In genomic region chr14:45464036-45465035, GRCm38 (mm10) we compare ENCODE assay signal across 12 mouse cellular contexts. TPM values are rescaled to one million over a fixed set of nuclear protein-coding genes. Genes with fewer than 3 reads are reported as not detected.
A peak's percentile ranks its signal among the peaks of the same experiment; 100 is the strongest.
DNase-seq lines count a peak whose midpoint lies in the region; ATAC-seq and TF ChIP-seq lines count a peak whose summit lies in the region.
"Had no signal": no experiment of that assay in that cellular context is flagged by ENCODE, and none has a peak within 500 bp of the region (broad histone marks: within the 10 kb centered on the region; RNA-seq: fewer than 3 reads in every experiment).

No protein-coding gene starts in this region.

- H3K4me1 ChIP-seq in kidney, embryonic 15.5 days: peaks cover 21% of the 10 kb centered on the region
- peaks cover 88% of the 10 kb centered on the region for H3K4me1 ChIP-seq in E14TG2a.4 (replicated peaks; ENCODE audit: low read depth, low read length)
- peaks cover 8% of the 10 kb centered on the region; the same call in 1 of the 2 replicates for H3K4me1 ChIP-seq in intestine, embryonic 15.5 days (replicated peaks)

- 65% methylated on average over 19 of the region's 19 CpGs for WGBS in kidney, embryonic 15.5 days
- WGBS in intestine, embryonic 15.5 days: 66% methylated on average over 19 of the region's 19 CpGs

- no peak overlapping the region for H3K4me3 ChIP-seq in gastrocnemius, adult 2 months
- H3K4me3 ChIP-seq in kidney, embryonic 15.5 days (replicated peaks): no peak overlapping the region
- H3K4me3 ChIP-seq in E14TG2a.4 (replicated peaks; ENCODE audit: low read length): 0 out of 2 replicates have a peak overlapping the region, but pooled peaks have one; percentile 17
- no peak overlapping the region for H3K4me3 ChIP-seq in intestine, embryonic 15.5 days (replicated peaks)
- H3K4me3 ChIP-seq: midbrain, embryonic 15.5 days had no signal

- peak overlapping the region; percentile 80 for H3K27ac ChIP-seq in gastrocnemius, adult 2 months
- H3K27ac ChIP-seq in kidney, embryonic 15.5 days: peak overlapping the region; percentile 86
- H3K27ac ChIP-seq in intestine, embryonic 15.5 days: peak overlapping the region; percentile 19
- H3K27ac ChIP-seq: liver, embryonic 14.5 days had no signal

- H3K4me2 ChIP-seq in kidney, embryonic 15.5 days: no peak overlapping the region
- no peak overlapping the region for H3K4me2 ChIP-seq in intestine, embryonic 15.5 days (replicated peaks)
- H3K4me2 ChIP-seq: midbrain, embryonic 15.5 days had no signal

- intact Hi-C loops in gastrocnemius, adult 2 months (cut with DNase I): loop anchor here (5.0 kb wide), 1 partner anchor 68 kb away; the partner anchor contains the start of gene Fermt2

- no peak for ATAC-seq in kidney, embryonic 15.5 days (replicated peaks; ENCODE audit: low FRiP score)
- ATAC-seq in intestine, embryonic 15.5 days: peak; percentile 39; the same call in 1 of the 2 replicates

- no peak for TF ChIP-seq CTCF in gastrocnemius, adult 2 months (IDR thresholded peaks at IDR 0.05)
- TF ChIP-seq CTCF in E14TG2a.4 (conservative IDR thresholded peaks at IDR 0.05; ENCODE audit: low read length): no peak

- peaks cover 86% of the 10 kb centered on the region for H3K36me3 ChIP-seq in kidney, embryonic 15.5 days
- H3K36me3 ChIP-seq in E14TG2a.4 (ENCODE audit: insufficient read depth, low read length): peaks cover 79% of the 10 kb centered on the region
- H3K36me3 ChIP-seq in intestine, embryonic 15.5 days: peaks cover 21% of the 10 kb centered on the region

- H3K9ac ChIP-seq in kidney, embryonic 15.5 days: 0 out of 2 replicates have a peak overlapping the region, but pooled peaks have one; percentile 14
- H3K9ac ChIP-seq in intestine, embryonic 15.5 days: no peak overlapping the region
- H3K9ac ChIP-seq: liver, embryonic 14.5 days; midbrain, embryonic 15.5 days had no signal

- 0 out of 2 replicates have a peak, but pooled peaks cover under 1% of the 10 kb centered on the region for H3K9me3 ChIP-seq in kidney, embryonic 15.5 days (replicated peaks)
- H3K9me3 ChIP-seq in E14TG2a.4 (ENCODE audit: low read length): no peaks in the 10 kb centered on the region
- H3K9me3 ChIP-seq in intestine, embryonic 15.5 days: no peaks in the 10 kb centered on the region
- H3K9me3 ChIP-seq: midbrain, embryonic 15.5 days had no signal

- no peak for DNase-seq in gastrocnemius, adult 2 months
- no peak for DNase-seq in gastrocnemius, postnatal 10 days
- no peak for DNase-seq in kidney, postnatal 4 days
- no peak for DNase-seq in thymus, postnatal 25 days
- no peak for DNase-seq in layer of hippocampus, postnatal 10 days (ENCODE audit: low spot score in 2 of 2)
- DNase-seq: right cerebral cortex, postnatal 25 days; thymus, adult 18-20 months had no signal

- no peaks in the 10 kb centered on the region for H3K27me3 ChIP-seq in kidney, embryonic 15.5 days
- H3K27me3 ChIP-seq in E14TG2a.4 (ENCODE audit: insufficient read depth, low read length): no peaks in the 10 kb centered on the region
- H3K27me3 ChIP-seq in intestine, embryonic 15.5 days (replicated peaks): no peaks in the 10 kb centered on the region
- H3K27me3 ChIP-seq: midbrain, embryonic 15.5 days had no signal

RNA-seq across cellular contexts. Expression of gene Gnpnat1, which starts 59.6 kb away (rescaled TPM):
- total RNA-seq in gastrocnemius, adult 2 months (2021): 10 to 100 TPM in 1 of 2 experiments, 1 to 10 TPM in 1; 6.0 to 10.9 TPM
- total RNA-seq in gastrocnemius, postnatal 10 days (2021): 10 to 100 TPM; 11.5 to 14.8 TPM
- polyA plus RNA-seq in kidney, embryonic 15.5 days (2015; fragmentation: Nextera tagmentation; extraction: Ambion mirVana): 55.6 and 60.2 TPM in 2 replicates
- polyA plus RNA-seq in intestine, embryonic 15.5 days (2015; fragmentation: Nextera tagmentation; extraction: Ambion mirVana): 60.0 and 69.2 TPM in 2 replicates
- 10 to 100 TPM; 14.9 to 15.9 TPM for total RNA-seq in layer of hippocampus, postnatal 10 days (2021)

Comparison
In these comparisons a context has a peak if more than half of its experiments do, and no peak if none do; other contexts are left out.
1. H3K27ac ChIP-seq: peak in every context shown above with its lines; median percentile 86 in kidney, embryonic 15.5 days; 80 in gastrocnemius, adult 2 months; 19 in intestine, embryonic 15.5 days.